Comparison of ENCODE assay signal across 12 mouse cellular contexts in the genomic region with DNA sequence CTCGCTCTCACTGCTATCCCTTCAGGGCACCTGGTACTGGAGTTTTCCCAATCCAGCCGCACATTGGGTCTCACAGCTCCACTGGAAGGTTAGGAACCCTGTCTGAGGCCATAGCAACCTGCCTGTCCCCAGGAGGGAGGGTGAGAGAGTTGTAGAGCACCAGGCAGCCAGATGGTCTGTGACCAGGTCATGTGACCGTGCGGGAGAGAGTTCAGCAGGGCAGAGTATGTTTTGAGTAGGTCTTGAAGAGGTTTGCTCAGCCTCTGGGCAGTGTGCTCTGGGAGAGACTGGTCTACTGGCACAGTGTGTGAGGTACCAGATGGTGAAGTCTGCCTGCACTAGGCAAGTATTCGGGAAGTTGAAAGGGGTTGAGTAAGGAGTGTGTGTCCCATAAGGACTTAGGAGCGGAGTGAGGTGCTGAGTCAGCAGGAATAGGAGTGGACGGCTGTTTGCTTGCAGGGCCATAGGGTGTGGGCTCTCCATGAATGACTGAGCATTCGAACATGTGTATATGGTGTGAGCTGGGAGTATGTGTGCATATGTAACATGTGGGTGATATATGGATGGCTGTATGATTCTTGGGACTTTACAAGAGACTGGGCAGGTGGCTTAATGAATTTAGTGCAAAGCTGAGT.
A peak's percentile ranks its signal among the peaks of the same experiment; 100 is the strongest.
DNase-seq lines count a peak whose midpoint lies in the region; ATAC-seq lines count a peak whose summit lies in the region.
"Had no signal": no experiment of that assay in that cellular context is flagged by ENCODE, and none has a peak within 500 bp of the region (broad histone marks: within the 10 kb centered on the region; RNA-seq: fewer than 3 reads in every experiment).

No protein-coding gene starts in this region.

- no peaks in the 10 kb centered on the region for H3K4me1 ChIP-seq in kidney, embryonic 16.5 days (ENCODE audit: insufficient read depth, low read length)
- peaks cover 23% of the 10 kb centered on the region for H3K4me1 ChIP-seq in forebrain, embryonic 15.5 days
- H3K4me1 ChIP-seq in liver, embryonic 12.5 days: no peaks in the 10 kb centered on the region

- no peak overlapping the region for H3K4me2 ChIP-seq in kidney, embryonic 16.5 days (replicated peaks; ENCODE audit: low read depth, low read length)
- H3K4me2 ChIP-seq in forebrain, embryonic 15.5 days (replicated peaks): no peak overlapping the region
- H3K4me2 ChIP-seq in liver, embryonic 12.5 days: no peak overlapping the region
- H3K4me2 ChIP-seq: embryonic facial prominence, embryonic 13.5 days; heart, embryonic 11.5 days; hindbrain, embryonic 14.5 days had no signal

- ATAC-seq in kidney, embryonic 16.5 days (ENCODE audit: low FRiP score, low TSS enrichment): 0 out of 2 replicates have a peak, but pooled peaks have one; percentile 42
- peak; percentile 66 for ATAC-seq in forebrain, embryonic 15.5 days (replicated peaks)
- no peak for ATAC-seq in liver, embryonic 12.5 days
- ATAC-seq: liver, postnatal 0 days had no signal

- no peaks in the 10 kb centered on the region for H3K9me3 ChIP-seq in kidney, embryonic 16.5 days (ENCODE audit: low read length)
- H3K9me3 ChIP-seq in forebrain, embryonic 15.5 days: no peaks in the 10 kb centered on the region
- no peaks in the 10 kb centered on the region for H3K9me3 ChIP-seq in liver, embryonic 12.5 days (replicated peaks)
- H3K9me3 ChIP-seq: embryonic facial prominence, embryonic 13.5 days had no signal

- 54% methylated on average over 8 of the region's 8 CpGs for WGBS in kidney, embryonic 16.5 days
- WGBS in forebrain, embryonic 15.5 days: 64% methylated on average over 8 of the region's 8 CpGs
- 61% methylated on average over 8 of the region's 8 CpGs for WGBS in liver, embryonic 12.5 days (ENCODE audit: insufficient replicate concordance)

- H3K36me3 ChIP-seq in kidney, embryonic 16.5 days (ENCODE audit: insufficient read depth, low read length): no peaks in the 10 kb centered on the region
- no peaks in the 10 kb centered on the region for H3K36me3 ChIP-seq in forebrain, embryonic 15.5 days
- no peaks in the 10 kb centered on the region for H3K36me3 ChIP-seq in liver, embryonic 12.5 days
- H3K36me3 ChIP-seq: embryonic facial prominence, embryonic 13.5 days had no signal

- no peak overlapping the region for H3K4me3 ChIP-seq in kidney, embryonic 16.5 days (ENCODE audit: low read length)
- H3K4me3 ChIP-seq in forebrain, embryonic 15.5 days: no peak overlapping the region
- H3K4me3 ChIP-seq in liver, embryonic 12.5 days: no peak overlapping the region
- H3K4me3 ChIP-seq: embryonic facial prominence, embryonic 13.5 days had no signal

- H3K27ac ChIP-seq in kidney, embryonic 16.5 days (ENCODE audit: low read length): no peak overlapping the region
- no peak overlapping the region for H3K27ac ChIP-seq in forebrain, embryonic 15.5 days (replicated peaks)
- H3K27ac ChIP-seq in liver, embryonic 12.5 days: no peak overlapping the region
- H3K27ac ChIP-seq: embryonic facial prominence, embryonic 13.5 days; hindbrain, embryonic 14.5 days had no signal

- no peaks in the 10 kb centered on the region for H3K27me3 ChIP-seq in kidney, embryonic 16.5 days (ENCODE audit: insufficient read depth, low read length)
- no peaks in the 10 kb centered on the region for H3K27me3 ChIP-seq in forebrain, embryonic 15.5 days
- H3K27me3 ChIP-seq in liver, embryonic 12.5 days (replicated peaks): peaks cover 5% of the 10 kb centered on the region; the same call in 1 of the 2 replicates

- H3K9ac ChIP-seq in kidney, embryonic 16.5 days (replicated peaks; ENCODE audit: low read length): no peak overlapping the region
- no peak overlapping the region for H3K9ac ChIP-seq in forebrain, embryonic 15.5 days (replicated peaks)
- H3K9ac ChIP-seq in liver, embryonic 12.5 days: no peak overlapping the region
- H3K9ac ChIP-seq: embryonic facial prominence, embryonic 13.5 days; hindbrain, embryonic 14.5 days; liver, postnatal 0 days had no signal

- no peak for DNase-seq in kidney, postnatal 10 days
- peak; percentile 42 to 48 for DNase-seq in cerebellum, postnatal 25 days
- DNase-seq in lung, postnatal 25 days (ENCODE audit: low spot score): peak; percentile 12
- DNase-seq in frontal cortex, postnatal 14 days (ENCODE audit: low spot score in 2 of 2): no peak
- DNase-seq: liver, postnatal 0 days; thymus, postnatal 25 days had no signal

Comparison
In these comparisons a context has a peak if more than half of its experiments do, and no peak if none do; other contexts are left out.
1. DNase-seq: peak in cerebellum, postnatal 25 days (2 of 2) and lung, postnatal 25 days (single experiment); none in kidney, postnatal 10 days (single experiment) and frontal cortex, postnatal 14 days (0 of 2).